Mouse (Mus musculus) frontal cortex, adult (tissue): ENCODE results near the gene Rnf187.
A peak's percentile ranks its signal among the peaks of the same experiment; 100 is the strongest.

Source experiments
- ATAC-seq: cut with Nextera tagmentation; 2 replicates; pipeline ENCODE4 v1.9.2; 2017; ENCODE audit warnings: mild to moderate bottlenecking, moderate library complexity, mixed read lengths; ENCODE audit not compliant: low TSS enrichment

Rnf187 gene

GRCm38 (mm10) chr11:58938322-58939087 is at the start of gene Rnf187:
Gene Rnf187 (minus strand): TSS chr11:58938916.
- peak; percentile 93 for ATAC-seq

DNA sequence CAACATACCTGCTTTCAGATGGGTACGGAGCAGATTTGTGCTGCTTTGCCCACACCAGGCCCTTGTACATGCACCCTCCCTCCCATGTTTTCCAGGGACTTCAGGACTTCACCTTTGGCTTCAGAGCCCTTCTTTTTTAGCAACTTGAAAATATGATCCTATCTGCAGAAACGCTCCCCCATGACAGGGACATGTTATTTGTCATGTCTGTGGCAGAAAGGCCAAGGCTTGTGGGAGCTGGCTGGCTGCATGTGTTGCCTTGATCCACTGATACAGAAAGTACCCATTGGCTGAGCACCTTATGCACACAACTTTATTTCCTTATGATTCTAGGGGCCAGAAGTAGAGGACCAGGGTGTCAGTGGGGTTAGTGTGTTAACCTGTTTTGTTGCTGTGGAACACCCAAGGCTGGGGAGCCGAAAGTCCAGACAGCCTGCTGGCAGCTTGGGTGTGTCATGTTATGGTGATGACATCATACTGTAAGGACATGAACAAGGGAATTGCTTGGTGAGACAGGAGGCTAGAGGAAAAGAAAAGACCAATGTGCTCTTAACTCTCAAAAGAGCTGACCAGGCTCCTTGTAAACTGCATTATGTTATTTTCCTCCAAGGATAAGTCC is 46.7 kb upstream of the Rnf187 start:
- ATAC-seq, result no peak

- no peak for ATAC-seq
These were observed 45.9 kb upstream of the Rnf187 start for GRCm38 (mm10) chr11:58984657-58985056.

DNA sequence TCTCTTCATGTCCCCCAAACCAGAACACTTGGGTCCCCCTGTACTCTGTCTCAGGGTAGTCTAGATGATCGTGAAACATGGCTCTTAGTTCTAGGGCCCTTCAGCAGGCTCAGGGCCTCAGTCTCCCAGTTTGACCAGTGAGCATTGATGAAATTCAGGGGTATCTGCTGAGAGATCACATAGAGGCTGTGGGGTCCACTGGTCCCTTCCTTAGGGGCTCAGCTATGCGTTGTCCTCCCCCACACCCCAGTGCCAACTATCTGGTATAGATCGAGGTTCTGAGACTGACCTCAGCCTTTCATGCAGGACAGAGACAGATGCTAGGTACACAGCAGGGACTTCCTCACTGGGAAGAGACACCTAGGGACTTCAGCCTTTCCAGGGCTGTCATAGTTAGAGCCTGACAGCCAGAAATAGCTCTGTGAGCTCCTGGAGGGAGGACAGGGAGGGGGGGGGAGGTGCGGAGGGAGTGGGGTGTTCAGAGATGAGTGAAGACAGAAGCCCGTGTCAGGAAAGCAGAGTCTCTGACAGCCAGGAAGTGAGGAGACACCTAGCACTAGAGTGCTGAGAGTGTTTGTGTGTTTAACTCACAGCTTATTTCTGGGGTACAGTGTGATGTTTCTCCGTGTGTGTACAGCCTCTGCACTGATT is 45.1 kb upstream of the Rnf187 start:
- peak; percentile 16 for ATAC-seq

DNA sequence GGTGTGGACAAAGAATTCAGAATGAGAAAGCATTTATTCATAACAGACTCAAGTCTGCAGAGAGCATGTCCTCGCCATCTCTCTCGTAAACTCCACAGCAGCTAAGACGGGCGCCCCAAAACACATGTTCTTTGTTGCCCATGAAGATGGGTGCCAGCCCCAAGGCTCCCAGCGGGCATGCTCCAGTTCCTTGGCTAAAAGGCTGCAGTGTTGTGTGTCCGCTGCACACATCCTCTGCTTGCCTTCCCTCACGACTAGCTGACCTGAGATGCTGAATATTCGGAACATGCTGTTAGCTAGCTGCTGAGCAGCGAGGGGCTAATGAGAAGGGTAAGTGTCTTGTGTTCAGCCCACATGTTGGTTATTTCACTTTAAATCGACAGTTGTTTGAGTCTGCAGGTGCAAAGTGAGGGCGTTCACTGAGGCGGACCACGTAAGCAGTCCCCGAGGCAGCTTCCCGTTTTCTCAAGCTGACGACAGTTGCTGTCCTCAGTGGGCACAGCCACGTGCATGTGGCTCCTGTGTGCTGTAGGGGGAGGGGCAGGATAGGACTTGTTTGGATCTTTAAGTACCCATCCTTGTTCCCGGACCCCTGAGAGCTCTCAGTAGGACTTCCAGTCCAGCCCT is 43.9 kb upstream of the Rnf187 start:
- ATAC-seq, result no peak

GRCm38 (mm10) chr11:58981541-58982447 is 43.1 kb upstream of the Rnf187 start:
- ATAC-seq, result peak; percentile 80

GRCm38 (mm10) chr11:58980381-58980990 is 41.8 kb upstream of the Rnf187 start:
- no peak for ATAC-seq

- ATAC-seq, result no peak
These were observed 40.9 kb upstream of the Rnf187 start for GRCm38 (mm10) chr11:58979661-58980060.

- ATAC-seq, result no peak
These were observed 40.5 kb upstream of the Rnf187 start for GRCm38 (mm10) chr11:58979183-58979582.

DNA sequence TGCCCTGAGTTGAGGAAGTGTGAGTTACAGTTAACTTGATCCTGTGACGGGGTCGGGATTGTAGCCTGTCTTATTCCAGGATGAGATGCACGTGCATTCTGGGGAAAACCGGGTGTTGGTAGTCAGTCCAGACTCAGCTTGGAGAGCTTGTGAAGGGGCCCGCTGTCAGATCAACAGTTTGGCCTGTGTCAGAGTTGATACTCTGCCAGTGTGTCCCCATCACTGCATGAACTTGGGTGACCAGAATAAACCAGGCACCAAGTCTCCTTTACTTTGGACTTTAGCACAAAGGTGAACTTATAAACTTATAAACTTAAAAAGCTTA is 40.0 kb upstream of the Rnf187 start:
- no peak for ATAC-seq

- ATAC-seq, result peak; percentile 58
These were observed 39.5 kb upstream of the Rnf187 start, which contains the start of gene Trim11 for GRCm38 (mm10) chr11:58978027-58978705. Gene Trim11 (plus strand): TSS chr11:58978093.

GRCm38 (mm10) chr11:58977607-58978026 is 38.9 kb upstream of the Rnf187 start:
- no peak for ATAC-seq

DNA sequence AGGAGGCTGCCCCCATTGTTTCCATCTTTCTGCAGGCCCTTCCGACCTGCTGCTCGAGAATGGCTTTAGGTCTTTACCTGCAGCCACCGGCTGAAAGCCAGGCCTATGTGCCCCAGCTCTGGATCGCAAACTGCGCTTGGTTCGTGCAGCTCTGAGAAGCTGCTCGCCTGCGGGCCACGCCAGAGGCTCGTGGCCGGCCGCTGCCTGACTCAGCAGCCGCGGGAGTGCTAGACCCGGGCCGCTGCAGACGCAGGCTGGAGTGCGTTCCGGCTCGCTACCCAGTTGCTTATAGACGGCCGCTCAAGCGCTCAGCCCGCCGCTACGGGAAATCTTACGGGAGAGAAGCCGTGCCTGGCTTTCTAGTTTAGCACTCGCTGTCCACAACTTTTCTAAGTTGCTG is 38.4 kb upstream of the Rnf187 start:
- no peak; the same call in 1 of the 2 replicates for ATAC-seq

- ATAC-seq, result no peak
These were observed 35.7 kb upstream of the Rnf187 start for GRCm38 (mm10) chr11:58974414-58974813.

DNA sequence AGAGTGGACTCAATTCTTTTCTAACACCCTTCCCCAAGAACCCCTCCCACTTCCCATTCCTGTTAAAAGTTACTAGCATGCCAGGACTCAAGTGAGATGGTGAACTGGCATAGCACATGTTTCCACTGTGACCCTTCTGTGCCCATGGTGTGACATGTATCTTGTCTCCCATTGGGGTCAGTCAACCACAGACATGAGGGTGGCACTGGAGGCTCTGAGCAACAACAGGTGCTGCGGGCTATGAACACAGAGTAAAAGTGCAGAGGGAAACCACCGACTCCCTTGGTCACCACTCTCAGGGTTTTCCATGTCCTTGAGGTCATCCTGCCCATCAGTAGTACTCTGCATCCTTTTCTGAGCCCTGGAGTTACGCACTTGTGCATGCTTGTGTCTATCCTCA is 33.1 kb upstream of the Rnf187 start:
- ATAC-seq, result no peak

DNA sequence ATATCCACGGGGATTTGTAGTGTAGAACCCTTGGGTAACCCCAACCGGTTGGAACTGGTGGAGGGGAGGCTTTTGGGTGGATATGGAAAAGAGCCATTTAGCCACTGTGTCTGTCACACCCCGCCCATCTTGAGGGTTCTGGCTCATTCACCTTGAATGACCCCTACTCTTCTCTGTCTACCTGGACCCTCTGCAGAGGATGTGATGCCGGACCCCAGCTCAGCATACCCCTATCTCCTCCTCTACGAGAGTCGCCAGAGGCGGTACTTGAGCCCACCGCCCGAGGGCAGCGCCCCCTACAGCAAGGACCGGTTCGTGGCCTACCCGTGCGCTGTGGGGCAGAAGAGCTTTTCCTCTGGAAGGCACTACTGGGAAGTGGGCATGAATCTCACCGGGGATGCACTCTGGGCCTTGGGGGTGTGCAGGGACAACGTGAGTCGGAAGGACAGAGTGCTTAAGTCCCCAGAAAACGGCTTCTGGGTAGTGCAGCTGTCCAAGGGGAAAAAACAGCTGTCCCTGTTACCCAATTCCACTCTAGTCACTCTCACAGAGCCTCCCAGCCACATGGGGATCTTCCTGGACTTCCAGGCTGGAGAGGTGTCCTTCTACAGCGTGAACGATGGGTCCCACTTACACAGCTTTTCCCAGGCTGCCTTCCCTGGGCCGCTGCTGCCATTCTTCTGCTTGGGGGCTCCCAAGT is 32.3 kb upstream of the Rnf187 start:
- ATAC-seq, result no peak

- ATAC-seq, result no peak
These were observed 30.9 kb upstream of the Rnf187 start for GRCm38 (mm10) chr11:58969659-58970058.

DNA sequence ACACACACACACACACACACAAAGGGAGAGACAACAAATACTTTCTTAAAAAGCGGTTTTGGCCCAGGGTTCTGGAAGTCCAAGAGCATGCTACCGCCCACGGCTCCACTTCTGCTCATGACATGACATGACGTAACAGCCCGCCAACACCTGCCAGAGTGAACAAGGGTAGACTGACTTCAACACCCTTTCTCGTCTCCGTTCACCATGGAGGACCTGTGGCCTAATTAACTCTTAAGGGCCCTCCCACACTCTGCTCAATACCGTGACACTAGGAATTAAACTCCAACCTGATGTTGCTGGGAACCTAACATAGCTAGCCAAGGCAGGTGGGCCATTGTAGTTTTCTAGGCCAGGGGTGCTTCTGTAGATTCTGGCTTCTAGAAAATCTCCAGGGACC is 30.3 kb upstream of the Rnf187 start:
- no peak for ATAC-seq

DNA sequence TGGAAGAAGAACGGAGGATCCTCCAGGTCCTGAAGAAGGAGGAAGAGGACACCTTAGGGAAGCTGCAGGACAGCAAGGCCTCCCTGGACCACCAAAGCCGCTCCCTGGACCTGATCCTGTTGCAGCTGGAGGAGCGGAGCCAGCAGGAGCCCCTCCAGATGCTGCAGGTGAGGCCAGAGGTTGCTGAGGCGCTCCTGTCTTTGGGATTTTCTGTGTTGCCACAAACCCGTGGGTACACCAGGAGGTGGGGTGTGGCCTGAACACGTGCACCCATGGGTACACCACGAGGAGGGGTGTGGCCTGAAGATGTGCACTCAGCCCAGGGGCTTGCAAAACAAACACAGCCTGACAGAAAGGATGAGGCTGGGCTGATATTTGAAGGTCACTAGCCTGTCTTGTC is 29.8 kb upstream of the Rnf187 start:
- ATAC-seq, result no peak

- no peak for ATAC-seq
These were observed 28.6 kb upstream of the Rnf187 start for GRCm38 (mm10) chr11:58967346-58967745.
